Mouse (Mus musculus): Measurements from ENCODE around the gene Txn1. TPM values are rescaled to one million over a fixed set of nuclear protein-coding genes. Genes with fewer than 3 reads are reported as not detected.

The Txn1 gene
- polyA plus RNA-seq, 1 experiment from 2014 or later, result 231 TPM

GRCm38 (mm10) chr4:57919494-57920423 lies 36.5 kb downstream of the Txn1 start:
- Histone ChIP-seq H3K36me3 (replicated peaks; ENCODE audit: insufficient read depth, low read length) (no peaks in the 10 kb centered on the region), H3K9ac (replicated peaks) (no peak overlapping the region), H3K4me1 (ENCODE audit: insufficient read depth) (peaks cover 7% of the 10 kb centered on the region), H3K9me3 (ENCODE audit: low read length) (no peaks in the 10 kb centered on the region), H3K27ac (ENCODE audit: low read depth) (no peak overlapping the region), H3K4me3 (ENCODE audit: low read depth, low read length) (no peak overlapping the region), H3K27me3 (ENCODE audit: insufficient read depth, low read length) (no peaks in the 10 kb centered on the region), H3K4me2 (ENCODE audit: low read depth, low read length) (no peak overlapping the region)
- DNase-seq (no peak), ATAC-seq (peak; percentile 43)
- no peak for TF ChIP-seq EP300 (IDR thresholded peaks at IDR 0.05; ENCODE audit: low read depth)
- TF ChIP-seq CTCF (IDR thresholded peaks at IDR 0.05; ENCODE audit: low read depth), result no peak
- 27% methylated on average over 8 of the region's 8 CpGs for WGBS (ENCODE audit: insufficient replicate concordance)

GRCm38 (mm10) chr4:57916711-57917110 lies 39.5 kb downstream of the Txn1 start:
- Histone ChIP-seq H3K9me3 (ENCODE audit: low read length) (no peaks in the 10 kb centered on the region), H3K27ac (ENCODE audit: low read depth) (no peak overlapping the region), H3K9ac (replicated peaks) (no peak overlapping the region), H3K4me3 (ENCODE audit: low read depth, low read length) (no peak overlapping the region), H3K4me1 (ENCODE audit: insufficient read depth) (peaks cover 7% of the 10 kb centered on the region), H3K4me2 (ENCODE audit: low read depth, low read length) (peak overlapping the region; percentile 60), H3K36me3 (replicated peaks; ENCODE audit: insufficient read depth, low read length) (no peaks in the 10 kb centered on the region), H3K27me3 (ENCODE audit: insufficient read depth, low read length) (no peaks in the 10 kb centered on the region)
- DNase-seq (no peak), ATAC-seq (no peak)
- no peak for TF ChIP-seq EP300 (IDR thresholded peaks at IDR 0.05; ENCODE audit: low read depth)
- TF ChIP-seq CTCF (IDR thresholded peaks at IDR 0.05; ENCODE audit: low read depth), result no peak
- WGBS (ENCODE audit: insufficient replicate concordance), result 58% methylated on average over 4 of the region's 4 CpGs

DNA sequence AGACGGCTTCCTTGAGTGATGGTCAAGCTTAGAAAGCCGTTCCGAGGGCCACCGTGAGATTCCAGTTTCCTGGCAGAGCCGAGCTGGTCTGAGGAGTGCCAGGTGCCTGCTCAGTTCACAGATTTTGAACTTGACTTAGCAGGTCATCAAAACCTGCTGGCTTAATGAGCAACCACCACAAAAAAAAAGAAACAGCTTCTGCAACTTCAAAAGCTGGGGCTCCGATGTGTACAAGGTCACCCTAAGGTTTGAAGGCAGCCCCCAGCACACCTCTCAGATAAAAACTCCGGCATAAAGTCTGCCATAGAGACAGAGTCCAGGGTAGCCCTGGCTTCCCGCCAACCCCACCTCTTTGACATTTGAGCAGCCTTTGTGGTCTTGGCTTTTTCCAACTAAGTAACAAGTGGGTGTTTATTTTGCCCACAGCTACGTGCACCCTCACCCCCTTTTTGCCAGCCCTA lies 40.0 kb downstream of the Txn1 start, which contains the start of gene D630039A03Rik:
Gene D630039A03Rik (minus strand): TSS at position 97 of the 461 bp plus-strand sequence.
- H3K27ac ChIP-seq (ENCODE audit: low read depth), result no peak within 1 kb of the TSS
- H3K4me1 ChIP-seq (ENCODE audit: insufficient read depth), result peaks cover 7% of the 10 kb centered on the region
- peak within 1 kb of the TSS; percentile 38 for H3K4me3 ChIP-seq (ENCODE audit: low read depth, low read length)
- H3K27me3 ChIP-seq (ENCODE audit: insufficient read depth, low read length), result no peaks in the 10 kb centered on the region
- no peak for TF ChIP-seq EP300 (IDR thresholded peaks at IDR 0.05; ENCODE audit: low read depth)
- no peak for TF ChIP-seq CTCF (IDR thresholded peaks at IDR 0.05; ENCODE audit: low read depth)
- WGBS (ENCODE audit: insufficient replicate concordance), result 19% methylated on average over 9 of the region's 9 CpGs
- DNase-seq (peak; percentile 41), ATAC-seq (peak; percentile 43; the same call in 1 of the 2 replicates)
- H3K9me3 ChIP-seq (ENCODE audit: low read length), result no peaks in the 10 kb centered on the region
- H3K9ac ChIP-seq (replicated peaks), result 0 out of 2 replicates have a peak within 1 kb of the TSS, but pooled peaks have one; percentile 44
- peak within 1 kb of the TSS; percentile 60 for H3K4me2 ChIP-seq (ENCODE audit: low read depth, low read length)
- no peaks in the 10 kb centered on the region for H3K36me3 ChIP-seq (replicated peaks; ENCODE audit: insufficient read depth, low read length)

GRCm38 (mm10) chr4:57915216-57915965 lies 40.8 kb downstream of the Txn1 start:
- H3K36me3 ChIP-seq (replicated peaks; ENCODE audit: insufficient read depth, low read length), result no peaks in the 10 kb centered on the region
- H3K27me3 ChIP-seq (ENCODE audit: insufficient read depth, low read length), result no peaks in the 10 kb centered on the region
- 27% methylated on average over 17 of the region's 17 CpGs for WGBS (ENCODE audit: insufficient replicate concordance)
- peaks cover 7% of the 10 kb centered on the region for H3K4me1 ChIP-seq (ENCODE audit: insufficient read depth)
- TF ChIP-seq CTCF (IDR thresholded peaks at IDR 0.05; ENCODE audit: low read depth), result no peak
- no peak for TF ChIP-seq EP300 (IDR thresholded peaks at IDR 0.05; ENCODE audit: low read depth)
- no peak overlapping the region for H3K27ac ChIP-seq (ENCODE audit: low read depth)
- ATAC-seq, result no peak
- peak overlapping the region; percentile 60 for H3K4me2 ChIP-seq (ENCODE audit: low read depth, low read length)
- 0 out of 2 replicates have a peak overlapping the region, but pooled peaks have one; percentile 44 for H3K9ac ChIP-seq (replicated peaks)
- DNase-seq, result no peak
- no peaks in the 10 kb centered on the region for H3K9me3 ChIP-seq (ENCODE audit: low read length)
- peak overlapping the region; percentile 38 for H3K4me3 ChIP-seq (ENCODE audit: low read depth, low read length)

DNA sequence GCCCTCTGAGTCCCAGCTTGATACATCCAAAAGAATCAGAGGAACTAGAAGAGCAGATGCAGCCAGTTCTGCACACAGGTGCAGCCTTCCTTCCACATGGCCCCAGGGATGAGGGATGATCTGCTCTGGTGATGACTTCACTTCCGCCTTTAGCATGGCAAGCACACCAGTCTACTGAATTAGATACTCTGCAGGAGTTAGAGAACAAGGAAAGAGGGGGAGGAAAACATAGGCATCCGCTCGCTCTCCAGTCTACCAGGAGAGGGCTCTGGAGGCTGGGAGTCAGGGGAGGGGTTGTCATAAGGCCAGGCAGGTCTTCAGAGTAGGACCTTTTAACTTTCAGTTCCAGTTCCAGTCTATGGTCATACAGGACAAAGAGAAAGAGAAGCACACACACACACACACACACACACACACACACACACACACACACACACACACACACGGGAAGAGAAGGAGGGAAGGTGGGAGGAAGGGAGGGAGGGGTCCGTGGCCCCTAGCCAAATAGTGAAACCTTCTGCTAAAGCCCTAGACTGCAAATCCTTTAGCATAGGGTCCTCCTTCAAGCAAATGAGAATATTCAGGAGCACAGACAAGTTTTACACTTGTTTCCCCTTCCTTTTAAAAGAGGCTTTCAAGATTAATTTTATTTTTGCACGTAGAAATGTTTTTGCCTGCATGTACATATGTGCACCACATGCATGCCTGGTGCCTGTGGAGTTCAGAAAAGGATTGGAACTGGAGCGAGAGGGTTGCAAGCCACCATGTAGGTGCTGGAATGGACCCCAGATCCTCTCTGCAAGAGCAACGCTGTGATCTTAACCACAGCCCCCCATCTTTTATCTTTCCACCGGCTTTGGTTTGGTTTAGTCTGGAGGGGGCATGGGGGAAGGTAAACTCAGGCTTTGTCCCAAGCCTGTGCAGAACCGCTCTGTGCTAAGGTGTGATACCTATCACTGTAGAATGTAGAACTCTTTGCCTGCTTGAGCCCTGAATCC lies 41.7 kb downstream of the Txn1 start:
- no peak overlapping the region for H3K27ac ChIP-seq (ENCODE audit: low read depth)
- 59% methylated on average over 9 of the region's 10 CpGs for WGBS (ENCODE audit: insufficient replicate concordance)

More for the DNA sequence above, 41.7 kb downstream of the Txn1 start:
- 0 out of 2 replicates have a peak, but pooled peaks have one; percentile 17 for TF ChIP-seq CTCF (IDR thresholded peaks at IDR 0.05; ENCODE audit: low read depth)
- no peak for TF ChIP-seq EP300 (IDR thresholded peaks at IDR 0.05; ENCODE audit: low read depth)
- Histone ChIP-seq H3K4me3 (ENCODE audit: low read depth, low read length) (0 out of 2 replicates have a peak overlapping the region, but pooled peaks have one; percentile 38), H3K27me3 (ENCODE audit: insufficient read depth, low read length) (no peaks in the 10 kb centered on the region), H3K4me2 (ENCODE audit: low read depth, low read length) (peak overlapping the region; percentile 60; the same call in 1 of the 2 replicates), H3K36me3 (replicated peaks; ENCODE audit: insufficient read depth, low read length) (no peaks in the 10 kb centered on the region), H3K4me1 (ENCODE audit: insufficient read depth) (peaks cover 7% of the 10 kb centered on the region), H3K9ac (replicated peaks) (no peak overlapping the region), H3K9me3 (ENCODE audit: low read length) (no peaks in the 10 kb centered on the region)
- ATAC-seq, result no peak
- no peak for DNase-seq

Data from liver, postnatal 0 days (tissue).